Mouse (Mus musculus) olfactory bulb, adult 2 months (tissue): Measurements from ENCODE around the gene Ccdc155. TPM values are rescaled to one million over a fixed set of nuclear protein-coding genes. Genes with fewer than 3 reads are reported as not detected.

ENCODE experiments used
- H3K27ac ChIP-seq: fragments of 200-500 bp; 2 replicates; pipeline ENCODE4 v1.5.1; 2012; ENCODE audit warnings: low read depth, low read length; ENCODE audit not compliant: insufficient read depth
- H3K4me1 ChIP-seq: fragments of 200-500 bp; 2 replicates; pipeline ENCODE4 v1.6.1; 2012; ENCODE audit warnings: low read length; ENCODE audit not compliant: control insufficient read depth, insufficient read depth
- H3K4me3 ChIP-seq: fragments of 200-500 bp; 2 replicates; pipeline ENCODE4 v1.5.1; 2012; ENCODE audit warnings: mild to moderate bottlenecking, low read depth, low read length, moderate library complexity; ENCODE audit not compliant: insufficient read depth
- CTCF ChIP-seq: fragments of 200-500 bp; IDR thresholded peaks from 2 replicates; pipeline ENCODE4 v1.5.1; 2012; ENCODE audit warnings: low read depth, mild to moderate bottlenecking, low read length, moderate library complexity; ENCODE audit not compliant: insufficient read depth
- POLR2A ChIP-seq: fragments of 200-500 bp; IDR thresholded peaks from 2 replicates; pipeline ENCODE4 v1.6.1; 2012; ENCODE audit warnings: mild to moderate bottlenecking, low read depth, low read length, moderate library complexity; ENCODE audit not compliant: insufficient read depth
- WGBS: fragments of 180-500 bp; shearing (Covaris S2); methylation state at CpG from one replicate; pipeline ENCODE4 v1.1.7; 2018; 5-methylcytosine and 5-hydroxymethylcytosine counted together
- polyA plus RNA-seq: library from polyadenylated mRNA; stranded (reverse); fragments of >200 nt; gene quantifications from 2 replicates; pipeline ENCODE4 v1.2.4, GENCODE M21; 2012; ENCODE audit warnings: low replicate concordance; ENCODE audit not compliant: missing spikeins, insufficient read depth, insufficient read length

Ccdc155 gene
- polyA plus RNA-seq, 1 experiment: not detected

GRCm38 (mm10) chr7:45237747-45238699 lies 33.3 kb upstream of the Ccdc155 start:
- H3K4me1 ChIP-seq: peaks cover 15% of the 10 kb centered on the region
- no peak for TF ChIP-seq CTCF
- TF ChIP-seq POLR2A: no peak
- 81% methylated on average over 17 of the region's 17 CpGs for WGBS
- H3K27ac ChIP-seq: no peak overlapping the region
- peak overlapping the region; percentile 7; the same call in 1 of the 2 replicates for H3K4me3 ChIP-seq

- Histone ChIP-seq H3K27ac (no peak overlapping the region), H3K4me1 (peaks cover 9% of the 10 kb centered on the region), H3K4me3 (no peak overlapping the region)
- WGBS: 69% methylated on average over 17 of the region's 17 CpGs
- TF ChIP-seq POLR2A (no peak), CTCF (no peak)
Measured at GRCm38 (mm10) chr7:45235656-45236180, 31.0 kb upstream of the Ccdc155 start.

DNA sequence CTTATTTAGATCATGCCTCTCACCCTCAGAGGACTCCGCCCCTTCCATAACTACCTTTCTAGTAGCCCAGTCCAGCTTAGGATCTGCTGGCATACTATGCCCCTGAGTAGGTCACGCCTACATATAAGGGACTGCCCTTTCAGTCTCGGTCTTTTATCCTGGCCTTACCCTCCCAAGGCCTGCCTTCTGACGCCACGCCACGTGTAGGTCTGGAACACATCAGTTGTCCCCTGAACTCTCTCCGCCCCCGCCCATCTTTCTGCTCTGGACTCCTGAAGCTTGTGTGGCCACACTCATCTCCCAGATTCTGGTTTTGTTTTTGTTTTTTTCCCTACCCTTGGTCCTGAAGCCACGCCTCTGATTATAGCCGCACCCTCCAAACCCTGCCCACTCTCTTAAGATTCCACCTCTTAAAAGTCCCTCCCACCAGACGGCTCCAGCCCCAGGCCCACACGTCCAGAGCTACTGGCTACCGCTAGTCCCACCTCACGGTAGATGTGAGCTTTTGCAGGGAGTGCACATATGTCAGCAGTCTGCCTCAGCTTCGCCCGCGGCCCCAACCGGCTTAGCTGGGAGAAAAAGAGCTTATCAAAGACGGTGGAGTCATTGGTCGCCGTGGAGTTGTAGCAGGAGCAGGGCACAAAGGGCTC lies 30.4 kb upstream of the Ccdc155 start:
- 37% methylated on average over 21 of the region's 21 CpGs for WGBS
- Histone ChIP-seq H3K27ac (no peak overlapping the region), H3K4me3 (no peak overlapping the region), H3K4me1 (peaks cover 5% of the 10 kb centered on the region)
- no peak for TF ChIP-seq POLR2A
- TF ChIP-seq CTCF: no peak

DNA sequence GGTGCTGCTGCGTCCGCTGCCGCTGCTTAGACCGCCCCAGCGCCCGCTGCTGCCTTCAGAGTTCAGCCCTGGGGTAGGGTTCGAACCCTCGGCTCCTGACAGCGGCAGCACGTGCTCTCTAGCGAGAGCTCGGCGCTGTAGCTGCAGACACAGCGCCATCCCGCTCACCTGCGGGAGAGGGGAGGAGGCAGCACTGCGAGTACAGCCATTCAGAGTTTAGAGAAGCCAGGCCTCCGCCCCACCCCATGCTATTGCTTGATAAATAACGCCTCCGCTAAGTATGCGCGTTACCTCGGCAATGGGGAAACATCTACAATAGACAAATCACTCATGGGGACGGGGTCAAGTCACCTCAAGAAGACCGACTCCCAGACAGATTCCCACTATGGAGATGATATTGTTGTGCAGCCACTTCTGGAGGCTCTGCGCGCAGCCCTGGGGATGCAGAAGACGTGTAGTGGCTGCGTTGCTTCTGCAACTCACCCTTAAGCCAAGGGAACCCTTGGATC lies 29.7 kb upstream of the Ccdc155 start:
- H3K4me3 ChIP-seq: no peak overlapping the region
- H3K4me1 ChIP-seq: peaks cover 5% of the 10 kb centered on the region
- TF ChIP-seq POLR2A (no peak), CTCF (no peak)
- 27% methylated on average over 29 of the region's 29 CpGs for WGBS
- H3K27ac ChIP-seq: no peak overlapping the region

DNA sequence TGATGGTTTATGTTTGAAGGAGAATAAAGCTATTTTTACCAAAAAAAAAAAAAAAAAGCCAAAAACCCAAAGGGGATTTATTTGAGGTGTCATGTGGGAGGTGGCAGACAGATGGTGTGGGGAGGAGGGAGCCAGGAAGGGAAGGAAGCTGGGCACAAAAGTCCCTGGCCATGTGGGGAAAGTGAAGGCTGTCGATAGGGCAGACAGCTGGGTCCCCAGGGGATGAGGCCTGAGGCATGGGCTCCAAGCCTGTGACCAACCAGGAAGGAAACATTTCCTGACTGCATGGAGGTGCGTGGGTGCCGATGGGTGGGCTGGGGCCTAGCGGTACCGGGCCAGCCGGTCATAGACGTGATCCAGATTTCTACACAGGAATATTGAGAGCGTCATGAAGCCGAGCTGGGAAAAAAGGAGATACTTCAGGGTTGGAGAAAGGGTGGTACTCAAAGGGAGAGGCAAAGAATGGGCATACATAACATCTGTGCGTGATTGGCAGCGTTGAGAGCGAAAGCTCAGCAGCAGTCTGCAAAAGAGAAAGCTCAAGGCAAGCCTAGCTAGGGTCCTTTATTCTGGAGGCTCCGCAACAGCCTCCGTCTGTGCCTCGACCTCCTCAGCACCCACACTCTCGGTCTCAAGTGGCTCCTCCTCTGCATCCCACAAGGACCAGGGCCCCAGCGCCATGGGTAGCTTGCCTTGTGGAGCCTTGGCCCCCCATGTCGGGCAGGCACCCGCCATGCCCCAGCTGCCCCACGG lies 29.1 kb upstream of the Ccdc155 start:
- Histone ChIP-seq H3K4me3 (no peak overlapping the region), H3K4me1 (peaks cover 5% of the 10 kb centered on the region), H3K27ac (no peak overlapping the region)
- TF ChIP-seq CTCF: no peak
- no peak for TF ChIP-seq POLR2A
- WGBS: 50% methylated on average over 20 of the region's 20 CpGs

- 74% methylated on average over 13 of the region's 13 CpGs for WGBS
- no peak overlapping the region for H3K27ac ChIP-seq
- H3K4me3 ChIP-seq: no peak overlapping the region
- TF ChIP-seq POLR2A: no peak
- H3K4me1 ChIP-seq: peaks cover 5% of the 10 kb centered on the region
Measured at GRCm38 (mm10) chr7:45232716-45233465, 28.2 kb upstream of the Ccdc155 start.

- Histone ChIP-seq H3K4me1 (peaks cover 5% of the 10 kb centered on the region), H3K27ac (no peak overlapping the region), H3K4me3 (no peak overlapping the region)
- TF ChIP-seq POLR2A (no peak), CTCF (no peak)
- 96% methylated on average over 11 of the region's 11 CpGs for WGBS
Measured at GRCm38 (mm10) chr7:45231941-45232340, 27.2 kb upstream of the Ccdc155 start.

DNA sequence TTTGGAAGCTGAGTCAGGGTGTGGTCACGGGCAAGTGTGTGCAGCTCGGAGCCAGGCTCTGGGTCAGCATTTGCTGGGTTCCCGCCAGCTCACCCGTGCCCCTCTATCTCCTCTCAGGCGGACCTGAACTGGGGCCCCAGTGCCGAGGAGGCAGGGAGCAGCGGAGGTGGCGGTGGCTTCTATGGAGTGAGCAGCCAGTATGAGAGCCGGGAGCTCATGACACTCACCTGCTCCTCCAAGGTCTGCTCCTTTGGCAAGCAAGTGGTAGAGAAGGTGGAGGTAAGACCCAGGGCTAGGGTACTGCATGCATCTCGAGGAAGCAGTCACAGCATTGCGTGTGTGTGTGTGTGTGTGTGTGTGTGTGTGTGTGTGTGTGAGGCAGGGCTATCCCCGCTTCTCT lies 26.5 kb upstream of the Ccdc155 start:
- Histone ChIP-seq H3K4me1 (peaks cover 5% of the 10 kb centered on the region), H3K4me3 (no peak overlapping the region), H3K27ac (no peak overlapping the region)
- 92% methylated on average over 12 of the region's 12 CpGs for WGBS
- TF ChIP-seq POLR2A (no peak), CTCF (no peak)
